Mouse (Mus musculus) erythroblast, embryonic 14.5 days (primary cell): ENCODE data around the gene Utrn.

Experiments used
- GATA1 ChIP-seq: IDR thresholded peaks from 2 replicates; pipeline ENCODE4 v1.6.1; 2012; ENCODE audit warnings: low read length, inconsistent platforms, mixed read lengths
- TAL1 ChIP-seq: IDR thresholded peaks from 3 replicates; pipeline ENCODE4 v1.6.1; 2012; ENCODE audit warnings: low read length, inconsistent platforms, mixed read lengths

- no peak for TF ChIP-seq GATA1
- no peak for TF ChIP-seq TAL1
Measured at GRCm38 (mm10) chr10:12861381-12861780, 7.8 kb downstream of the Utrn start.
